Mouse (Mus musculus) liver, embryonic 14.5 days (tissue): ENCODE data around the gene Clrn3.

ENCODE experiments used
- CTCF ChIP-seq: IDR thresholded peaks from 2 replicates; pipeline ENCODE4 v1.5.1; 2016; ENCODE audit warnings: antibody characterized with exemption, low read depth, control low read depth
- EP300 ChIP-seq: IDR thresholded peaks from 2 replicates; pipeline ENCODE4 v1.6.1; 2016; ENCODE audit warnings: antibody characterized with exemption, low read depth

- TF ChIP-seq CTCF (no peak), EP300 (no peak)
Measured at GRCm38 (mm10) chr7:135509272-135509671, 19.2 kb downstream of the Clrn3 start.
